Mouse (Mus musculus): ENCODE measurements around the gene Gm525.
"Not testable (repeated sequence)": the region's sequence is repeated elsewhere in the genome, so short reads cannot be mapped to it uniquely, and the experiment has no call there.

- not testable (repeated sequence) for TF ChIP-seq PAX5 (IDR thresholded peaks at IDR 0.05; ENCODE audit: low read length); CHD2 (IDR thresholded peaks at IDR 0.05; ENCODE audit: low read length); ZC3H11A (IDR thresholded peaks at IDR 0.05; ENCODE audit: low read depth, low read length)
These were observed 9.1 kb downstream of the Gm525 start for GRCm38 (mm10) chr11:89082691-89083090.

Measured in CH12.LX (cell line).